Mouse (Mus musculus) lung, embryonic 14.5 days (tissue): Measurements from ENCODE around the gene Gm20388. TPM values are rescaled to one million over a fixed set of nuclear protein-coding genes. Genes with fewer than 3 reads are reported as not detected.

Experiments used
- ATAC-seq: fragments of 200-750 bp; cut with Nextera tagmentation; 2 replicates; pipeline ENCODE4 v1.8.0; 2017; ENCODE audit warnings: mild to moderate bottlenecking, moderate TSS enrichment, moderate library complexity; ENCODE audit not compliant: insufficient read depth
- DNase-seq: peaks from one replicate; pipeline ENCODE4 v3.0.0-alpha.2; 2015
- H3K27ac ChIP-seq: fragments of 300-500 bp; sonication (generic); 2 replicates; pipeline ENCODE4 v1.5.1; 2014; ENCODE audit warnings: low read depth, mild to moderate bottlenecking, moderate library complexity
- H3K27me3 ChIP-seq: fragments of 300-500 bp; sonication (generic); 2 replicates; pipeline ENCODE4 v1.6.1; 2014; ENCODE audit warnings: low read length, control low read depth; ENCODE audit not compliant: insufficient read depth
- H3K36me3 ChIP-seq: fragments of 300-500 bp; sonication (generic); 2 replicates; pipeline ENCODE4 v1.6.1; 2014; ENCODE audit warnings: control low read depth; ENCODE audit not compliant: insufficient read depth
- H3K4me1 ChIP-seq: fragments of 300-500 bp; sonication (generic); 2 replicates; pipeline ENCODE4 v1.6.1; 2014; ENCODE audit warnings: antibody characterized with exemption, control low read depth; ENCODE audit not compliant: insufficient read depth
- H3K4me2 ChIP-seq: fragments of 300-500 bp; sonication (generic); 2 replicates; pipeline ENCODE4 v1.6.1; 2014; ENCODE audit warnings: mild to moderate bottlenecking
- H3K4me3 ChIP-seq: fragments of 300-500 bp; sonication (generic); 2 replicates; pipeline ENCODE4 v1.5.1; 2014; ENCODE audit warnings: low read depth, low read length
- H3K9ac ChIP-seq: fragments of 300-500 bp; sonication (generic); 2 replicates; pipeline ENCODE4 v1.6.1; 2014
- H3K9me3 ChIP-seq: fragments of 300-500 bp; sonication (generic); 2 replicates; pipeline ENCODE4 v1.6.1; 2016; ENCODE audit warnings: low read depth, low read length, control low read depth
- CTCF ChIP-seq: IDR thresholded peaks from 2 replicates; pipeline ENCODE4 v1.5.1; 2016; ENCODE audit warnings: antibody characterized with exemption, low read depth
- WGBS: fragments of 180-500 bp; shearing (Covaris S2); extraction: QIAGEN DNeasy Blood & Tissue Kit; methylation state at CpG from one replicate; pipeline ENCODE4 v1.1.7; 2014; 5-methylcytosine and 5-hydroxymethylcytosine counted together
- polyA plus RNA-seq: library from polyadenylated mRNA; unstranded; fragments of >200 nt; fragmentation: Nextera tagmentation; extraction: Ambion mirVana; gene quantifications from 2 replicates; pipeline ENCODE4 v1.2.1, GENCODE M21; 2014

Gene Gm20388
- polyA plus RNA-seq, 1 experiment from 2014 or later, result not detected

DNA sequence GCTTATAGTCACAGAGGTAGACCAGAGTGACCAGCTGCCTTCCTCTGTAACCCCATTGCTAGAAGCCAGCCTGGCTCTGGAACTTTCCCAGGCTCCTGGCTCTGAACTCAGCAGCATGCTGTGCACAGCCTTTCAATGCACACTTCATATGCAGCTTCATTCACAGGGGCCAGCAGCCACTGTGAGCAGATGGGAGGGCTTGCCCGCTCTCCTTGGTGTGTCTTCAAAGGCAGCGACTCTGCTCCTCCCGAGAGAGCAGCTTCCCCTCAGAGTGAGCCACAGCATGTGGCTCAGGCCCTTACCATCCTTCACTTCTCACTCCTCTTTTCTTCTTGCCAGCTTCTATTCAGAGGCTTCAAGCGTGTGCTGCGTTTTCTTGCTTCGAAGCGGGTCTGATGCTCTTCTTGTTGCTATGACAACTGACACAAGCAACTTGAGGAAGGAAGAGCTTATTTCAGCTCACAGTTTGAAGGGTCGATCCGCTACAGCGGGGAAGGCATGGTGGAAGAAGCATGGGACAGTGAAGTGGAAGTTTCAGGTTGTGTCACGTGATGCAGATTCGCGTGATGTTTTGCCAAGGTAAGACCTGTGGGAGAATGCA, 4293.5 kb downstream of the Gm20388 start:
- Histone ChIP-seq H3K27me3 (no peaks in the 10 kb centered on the region), H3K9ac (no peak overlapping the region), H3K27ac (no peak overlapping the region), H3K36me3 (no peaks in the 10 kb centered on the region), H3K9me3 (no peaks in the 10 kb centered on the region), H3K4me2 (no peak overlapping the region), H3K4me3 (no peak overlapping the region), H3K4me1 (no peaks in the 10 kb centered on the region)
- DNase-seq (no peak), ATAC-seq (no peak)
- 83% methylated on average over 13 of the region's 13 CpGs for WGBS
- TF ChIP-seq CTCF, result no peak

DNA sequence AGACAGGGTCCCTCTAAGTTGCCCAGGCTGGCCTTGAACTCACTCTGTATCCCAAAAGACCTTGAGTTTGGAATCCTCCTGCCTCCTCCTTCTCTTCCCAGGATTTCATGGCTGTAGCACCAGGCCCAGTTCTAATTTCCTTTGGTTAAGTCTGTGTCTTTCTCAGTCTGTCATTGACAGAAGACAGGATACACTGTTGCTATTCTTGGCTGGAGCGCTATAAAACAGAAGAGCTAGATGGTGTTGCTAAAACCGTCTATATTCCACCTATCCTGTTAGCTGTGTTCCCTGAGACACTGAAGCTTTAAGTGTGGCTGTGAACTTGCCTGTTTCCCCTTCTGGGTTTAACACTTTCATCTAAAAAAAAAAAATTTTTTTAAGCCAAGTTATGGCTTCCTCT, 4301.5 kb downstream of the Gm20388 start:
- Histone ChIP-seq H3K9ac (no peak overlapping the region), H3K27me3 (no peaks in the 10 kb centered on the region), H3K27ac (no peak overlapping the region), H3K4me3 (no peak overlapping the region), H3K4me1 (no peaks in the 10 kb centered on the region), H3K9me3 (no peaks in the 10 kb centered on the region), H3K36me3 (no peaks in the 10 kb centered on the region), H3K4me2 (no peak overlapping the region)
- DNase-seq, result no peak
- WGBS, result 59% methylated on average over 2 of the region's 2 CpGs
- TF ChIP-seq CTCF, result no peak
- ATAC-seq, result no peak

DNA sequence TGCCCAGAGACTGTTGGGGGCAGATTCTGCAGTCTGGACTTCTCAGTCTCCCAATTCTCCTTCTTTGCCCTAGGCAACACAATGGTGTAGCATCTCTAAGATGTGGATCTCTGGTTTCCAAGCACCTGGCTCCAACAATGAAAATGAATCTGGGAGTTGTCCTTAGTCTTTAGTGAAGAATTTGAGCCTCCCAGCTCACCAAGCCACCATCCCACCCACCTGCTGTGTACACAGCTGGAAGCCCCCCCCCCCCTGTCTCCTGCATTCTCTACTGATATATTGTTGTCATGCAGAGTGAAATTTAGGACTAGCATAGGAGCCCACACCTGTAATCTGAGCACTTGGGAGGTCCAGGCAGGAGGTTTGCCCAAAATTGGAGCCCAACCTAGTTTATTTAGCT, 4306.3 kb downstream of the Gm20388 start:
- ATAC-seq (no peak), DNase-seq (no peak)

DNA sequence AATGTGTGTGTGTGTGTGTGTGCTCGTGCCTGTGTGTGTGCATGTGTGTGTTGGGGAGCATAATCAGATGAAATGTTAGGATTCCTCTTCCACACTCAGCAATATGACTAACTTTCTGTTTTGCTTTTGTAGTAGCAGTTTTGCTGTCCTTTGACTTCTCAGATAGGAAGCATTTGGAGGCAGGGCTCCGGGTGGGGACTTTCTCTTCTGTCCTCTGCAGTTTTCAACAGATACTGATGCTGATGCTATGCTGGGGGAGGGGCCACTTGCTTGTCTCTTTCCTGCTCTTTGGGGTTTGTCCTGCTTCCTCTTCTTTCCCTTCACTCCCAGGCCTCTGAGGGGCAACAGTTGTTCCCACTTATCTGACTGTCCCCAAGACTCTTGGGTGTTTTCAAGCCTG, 4319.2 kb downstream of the Gm20388 start:
- Histone ChIP-seq H3K36me3 (no peaks in the 10 kb centered on the region), H3K4me1 (peaks cover 7% of the 10 kb centered on the region; the same call in 1 of the 2 replicates), H3K4me3 (no peak overlapping the region), H3K4me2 (no peak overlapping the region), H3K27me3 (no peaks in the 10 kb centered on the region), H3K9me3 (no peaks in the 10 kb centered on the region), H3K9ac (no peak overlapping the region), H3K27ac (no peak overlapping the region)
- WGBS, result 47% methylated on average over 2 of the region's 2 CpGs
- DNase-seq (no peak), ATAC-seq (no peak)
- no peak for TF ChIP-seq CTCF

More for the DNA sequence above, 4306.3 kb downstream of the Gm20388 start:
- Histone ChIP-seq H3K36me3 (no peaks in the 10 kb centered on the region), H3K4me3 (no peak overlapping the region), H3K9ac (no peak overlapping the region), H3K4me1 (no peaks in the 10 kb centered on the region), H3K4me2 (no peak overlapping the region), H3K27ac (no peak overlapping the region), H3K27me3 (no peaks in the 10 kb centered on the region), H3K9me3 (no peaks in the 10 kb centered on the region)
- no peak for TF ChIP-seq CTCF

DNA sequence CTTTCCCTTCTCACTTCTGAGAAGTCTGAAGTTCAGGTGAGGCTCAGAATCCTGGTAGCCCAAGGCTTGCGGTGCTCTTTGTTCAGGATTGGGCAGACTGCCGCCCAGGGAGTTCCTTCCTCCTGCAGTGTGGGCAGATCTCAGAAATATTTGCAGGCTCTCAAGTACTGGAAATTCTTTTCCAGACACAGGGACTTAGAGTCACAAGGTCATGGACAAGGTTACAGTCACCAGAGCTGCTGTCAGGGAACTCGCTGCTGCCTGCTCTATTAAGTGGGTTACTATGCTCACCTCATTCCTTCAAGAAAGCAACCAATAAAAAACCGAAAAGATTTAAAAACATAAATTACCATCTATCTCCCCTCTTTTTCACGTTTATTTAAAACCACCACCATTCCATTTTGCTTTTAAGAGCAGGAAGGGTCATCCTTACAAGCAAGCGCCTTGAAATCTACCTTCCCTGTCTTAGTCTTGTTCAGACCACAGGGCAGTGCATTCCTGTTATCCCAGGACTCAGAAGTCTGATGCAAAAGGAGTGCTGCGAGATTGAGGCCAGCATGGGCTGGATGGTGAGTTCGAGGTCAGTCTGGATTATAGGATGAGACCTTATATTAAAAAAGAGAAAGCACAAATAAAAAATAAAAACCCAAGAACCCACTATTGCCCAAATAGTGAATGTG, 4320.0 kb downstream of the Gm20388 start:
- no peaks in the 10 kb centered on the region for H3K27me3 ChIP-seq
- H3K4me3 ChIP-seq, result peak overlapping the region; percentile 88
- TF ChIP-seq CTCF, result no peak
- H3K27ac ChIP-seq, result 0 out of 2 replicates have a peak overlapping the region, but pooled peaks have one; percentile 3
- no peak for DNase-seq
- H3K36me3 ChIP-seq, result no peaks in the 10 kb centered on the region
- peak; percentile 28; the same call in 1 of the 2 replicates for ATAC-seq
- 42% methylated on average over 8 of the region's 8 CpGs for WGBS
- no peak overlapping the region for H3K9ac ChIP-seq
- peak overlapping the region; percentile 96 for H3K4me2 ChIP-seq
- H3K4me1 ChIP-seq, result peaks cover 7% of the 10 kb centered on the region; the same call in 1 of the 2 replicates
- H3K9me3 ChIP-seq, result no peaks in the 10 kb centered on the region

GRCm38 (mm10) chr8:124231176-124231484, 4320.5 kb downstream of the Gm20388 start, which contains the start of gene Galnt2:
Gene Galnt2, plus strand, starts transcription at chr8:124231391.
- Histone ChIP-seq H3K27me3 (no peaks in the 10 kb centered on the region), H3K4me3 (peak within 1 kb of the TSS; percentile 88), H3K36me3 (no peaks in the 10 kb centered on the region), H3K9me3 (no peaks in the 10 kb centered on the region), H3K4me1 (peaks cover 7% of the 10 kb centered on the region; the same call in 1 of the 2 replicates), H3K27ac (peak within 1 kb of the TSS; percentile 65), H3K4me2 (peak within 1 kb of the TSS; percentile 96), H3K9ac (peak within 1 kb of the TSS; percentile 79)
- no peak for TF ChIP-seq CTCF
- peak; percentile 83 for ATAC-seq
- WGBS, result under 1% methylated on average over 49 of the region's 53 CpGs
- DNase-seq, result peak; percentile 90

DNA sequence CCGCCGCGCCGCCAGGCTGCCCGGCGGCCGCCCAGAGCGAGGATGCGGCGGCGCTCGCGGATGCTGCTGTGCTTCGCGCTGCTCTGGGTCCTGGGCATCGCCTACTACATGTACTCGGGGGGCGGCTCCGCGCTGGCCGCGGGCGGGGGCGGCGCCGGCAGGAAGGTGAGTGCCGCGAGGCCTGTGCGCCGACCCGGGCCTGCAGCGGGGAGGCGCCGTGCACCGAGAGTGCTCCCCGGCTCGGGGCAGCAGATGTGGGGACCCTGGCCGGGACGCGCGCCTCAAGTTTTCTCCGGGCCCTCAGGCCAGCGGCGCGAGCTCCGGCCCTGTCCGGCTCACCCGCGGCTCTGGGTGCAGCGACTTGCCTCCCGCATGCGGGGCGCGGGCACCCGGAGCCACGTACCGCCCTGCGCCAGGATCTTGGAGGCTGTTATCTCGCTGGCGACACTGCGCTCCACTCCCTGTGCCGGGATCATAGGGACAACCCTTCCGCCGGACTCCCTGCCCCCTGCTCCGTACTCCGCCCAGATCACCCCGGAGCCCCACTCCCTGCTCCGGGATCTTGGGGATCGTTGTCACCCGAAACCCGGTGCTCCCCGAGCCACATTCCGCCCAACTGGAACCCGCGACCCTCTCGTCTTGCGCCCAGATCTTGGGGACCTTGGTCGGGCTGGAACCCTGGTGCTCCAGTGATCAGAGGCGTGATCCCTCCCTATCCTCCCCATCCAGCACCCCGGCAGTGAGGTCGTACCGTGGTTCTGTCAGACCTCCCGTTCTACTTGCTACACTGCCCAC, 4321.0 kb downstream of the Gm20388 start:
- Histone ChIP-seq H3K4me2 (peak overlapping the region; percentile 96), H3K9me3 (no peaks in the 10 kb centered on the region), H3K27ac (peak overlapping the region; percentile 65), H3K4me1 (peaks cover 7% of the 10 kb centered on the region; the same call in 1 of the 2 replicates), H3K9ac (peak overlapping the region; percentile 79), H3K4me3 (peak overlapping the region; percentile 88), H3K27me3 (no peaks in the 10 kb centered on the region), H3K36me3 (no peaks in the 10 kb centered on the region)
- ATAC-seq, result peak; percentile 82
- DNase-seq, result no peak
- TF ChIP-seq CTCF, result no peak
- WGBS, result under 1% methylated on average over 81 of the region's 83 CpGs
